Mouse (Mus musculus) ES-E14 (cell line): Measurements from ENCODE around the gene Npr3.
"Not testable (repeated sequence)": the region's sequence is repeated elsewhere in the genome, so short reads cannot be mapped to it uniquely, and the experiment has no call there.

Experiments used
- HCFC1 ChIP-seq: IDR thresholded peaks from 2 replicates; pipeline ENCODE4 v1.6.1; 2012; ENCODE audit warnings: low read length, inconsistent platforms, borderline replicate concordance; ENCODE audit not compliant: insufficient read depth
- MAFK ChIP-seq: IDR thresholded peaks from 2 replicates; pipeline ENCODE4 v1.6.1; 2014; ENCODE audit warnings: mild to moderate bottlenecking, low read depth, low read length, inconsistent platforms; ENCODE audit not compliant: insufficient read depth
- ZC3H11A ChIP-seq: IDR thresholded peaks from 2 replicates; pipeline ENCODE4 v1.6.1; 2012; ENCODE audit warnings: low read depth, mild to moderate bottlenecking, inconsistent platforms, low read length, borderline replicate concordance
- ZNF384 ChIP-seq: IDR thresholded peaks from 2 replicates; pipeline ENCODE4 v1.6.1; 2012; ENCODE audit warnings: low read depth, low read length, inconsistent platforms

DNA sequence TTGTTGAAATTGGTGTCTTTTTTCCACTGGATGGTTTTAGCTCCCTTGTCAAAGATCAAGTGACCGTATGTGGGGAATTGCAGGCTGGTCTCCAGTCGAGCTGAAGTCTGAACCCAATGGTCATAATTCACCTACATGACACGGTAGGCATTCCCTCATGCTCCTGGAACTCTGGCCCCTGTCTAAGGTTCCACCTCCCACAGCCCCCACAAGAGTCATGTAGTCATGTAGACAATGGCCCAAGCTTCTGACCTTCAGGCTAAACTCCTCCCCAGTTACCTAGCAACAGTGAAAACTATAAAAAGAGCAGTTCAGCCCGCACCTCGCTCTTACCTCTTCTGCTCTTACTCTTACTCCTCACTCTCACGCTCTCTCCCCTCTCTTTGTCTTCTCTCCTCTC is 84.7 kb downstream of the Npr3 start:
- TF ChIP-seq HCFC1, ZC3H11A, ZNF384, MAFK: not testable (repeated sequence)
